In genomic region chr11:49891993-49892392, GRCm38 (mm10) we compare ENCODE assay signal across 19 mouse cellular contexts. TPM values are rescaled to one million over a fixed set of nuclear protein-coding genes. Genes with fewer than 3 reads are reported as not detected.
"Had no signal": no experiment of that assay in that cellular context is flagged by ENCODE, and none has a peak within 500 bp of the region (broad histone marks: within the 10 kb centered on the region; RNA-seq: fewer than 3 reads in every experiment).

No protein-coding gene starts in this region.

- H3K4me2 ChIP-seq: lung, embryonic 15.5 days; midbrain, embryonic 11.5 days; midbrain, embryonic 13.5 days; midbrain, embryonic 15.5 days; neural tube, embryonic 12.5 days had no signal

- H3K9ac ChIP-seq: lung, embryonic 15.5 days; midbrain, embryonic 13.5 days; midbrain, embryonic 15.5 days; neural tube, embryonic 12.5 days had no signal

- H3K9me3 ChIP-seq: lung, embryonic 15.5 days; midbrain, embryonic 13.5 days; midbrain, embryonic 15.5 days; neural tube, embryonic 12.5 days had no signal

- H3K27me3 ChIP-seq: lung, embryonic 15.5 days; midbrain, embryonic 13.5 days; midbrain, embryonic 15.5 days; neural tube, embryonic 12.5 days had no signal

- H3K27ac ChIP-seq: lung, embryonic 15.5 days; macrophage; midbrain, embryonic 13.5 days; midbrain, embryonic 15.5 days; neural tube, embryonic 12.5 days had no signal

- DNase-seq: lung, adult 2 months; lung, postnatal 14 days; lung, postnatal 36 days; right cerebral cortex, postnatal 14 days; right cerebral cortex, postnatal 4 days; spleen, adult 18-20 months; thymus, adult 18-20 months; thymus, postnatal 14 days; thymus, postnatal 36 days had no signal

- H3K4me3 ChIP-seq: lung, embryonic 15.5 days; midbrain, embryonic 13.5 days; midbrain, embryonic 15.5 days; neural tube, embryonic 12.5 days had no signal

- H3K36me3 ChIP-seq: neural tube, embryonic 12.5 days had no signal

- H3K4me1 ChIP-seq: lung, embryonic 15.5 days; midbrain, embryonic 15.5 days; neural tube, embryonic 12.5 days had no signal

- ATAC-seq: lung, postnatal 0 days; midbrain, embryonic 13.5 days; midbrain, embryonic 15.5 days had no signal

RNA-seq across cellular contexts. Expression of gene Rasgef1c, which starts 9.6 kb away (rescaled TPM):
- total RNA-seq: monocyte, adult 5-6 weeks; neutrophil, adult 5-6 weeks had no signal
- polyA plus RNA-seq: liver, embryonic 16.5 days; lung, postnatal 0 days; macrophage had no signal
